Mouse (Mus musculus): ENCODE results near the gene Zcchc14. TPM values are rescaled to one million over a fixed set of nuclear protein-coding genes. Genes with fewer than 3 reads are reported as not detected.

The Zcchc14 gene
- polyA plus RNA-seq, 1 experiment from 2014 or later = 26.9 TPM

DNA sequence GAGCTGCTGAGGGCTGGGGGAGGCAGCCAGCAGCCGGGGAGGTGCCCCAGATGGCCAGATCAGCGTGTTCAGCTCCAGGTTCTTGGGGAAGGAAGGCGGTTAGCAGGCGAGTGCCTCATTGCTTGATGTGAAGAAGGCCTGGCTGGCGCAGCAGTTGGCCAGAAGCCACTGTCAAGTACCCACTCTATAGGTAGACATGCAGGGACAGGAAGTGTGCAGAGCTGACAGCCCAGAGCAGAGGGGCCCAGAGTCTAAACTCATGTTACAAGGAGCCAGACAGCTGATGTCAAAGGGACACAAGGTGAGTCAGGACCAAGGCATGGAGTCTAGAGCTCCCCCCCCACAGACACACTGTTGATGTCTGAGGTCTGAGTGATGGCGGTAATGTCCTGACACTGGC, 102.6 kb downstream of the Zcchc14 start:
- H3K4me3 ChIP-seq (ENCODE audit: low read length) = no peak overlapping the region
- no peaks in the 10 kb centered on the region for H3K9me3 ChIP-seq (ENCODE audit: control insufficient read depth, low read length)
- no peaks in the 10 kb centered on the region for H3K27me3 ChIP-seq (ENCODE audit: control insufficient read depth, insufficient read depth, low read length)
- H3K27ac ChIP-seq (ENCODE audit: low read depth, low read length) = no peak overlapping the region
- ATAC-seq (ENCODE audit: low FRiP score, low TSS enrichment) = no peak
- no peaks in the 10 kb centered on the region for H3K4me1 ChIP-seq (ENCODE audit: control insufficient read depth, insufficient read depth, low read length)
- no peak overlapping the region for H3K9ac ChIP-seq (ENCODE audit: low read depth, low read length)
- no peak overlapping the region for H3K4me2 ChIP-seq (replicated peaks; ENCODE audit: low read depth, low read length)
- peaks cover 36% of the 10 kb centered on the region for H3K36me3 ChIP-seq (ENCODE audit: control insufficient read depth, insufficient read depth, low read length)
- WGBS = 84% methylated on average over 6 of the region's 6 CpGs

Other genes starting within 250 kb of the Zcchc14 start
- not detected in 2 replicates for gene 1700018B08Rik, start 108.6 kb downstream of the Zcchc14 start, polyA plus RNA-seq (2014; fragmentation: Nextera tagmentation; extraction: Ambion mirVana)
- gene Fbxo31, start 74.1 kb downstream of the Zcchc14 start, polyA plus RNA-seq (2014; fragmentation: Nextera tagmentation; extraction: Ambion mirVana) = 15.5 and 17.0 TPM in 2 replicates
- 204 and 205 TPM in 2 replicates for gene Map1lc3b, start 62.5 kb downstream of the Zcchc14 start, polyA plus RNA-seq (2014; fragmentation: Nextera tagmentation; extraction: Ambion mirVana)
- 0.30 and 0.46 TPM in 2 replicates for gene Jph3, start 76.7 kb upstream of the Zcchc14 start, polyA plus RNA-seq (2014; fragmentation: Nextera tagmentation; extraction: Ambion mirVana)
- gene Klhdc4, start 176.7 kb upstream of the Zcchc14 start, polyA plus RNA-seq (2014; fragmentation: Nextera tagmentation; extraction: Ambion mirVana) = 35.7 and 44.4 TPM in 2 replicates